Mouse (Mus musculus) embryonic facial prominence, embryonic 11.5 days (tissue): ENCODE results near the gene Fzd7. TPM values are rescaled to one million over a fixed set of nuclear protein-coding genes. Genes with fewer than 3 reads are reported as not detected.

Experiments used
- ATAC-seq: fragments of 200-750 bp; cut with Nextera tagmentation; replicated peaks from 2 replicates; pipeline ENCODE4 v1.8.0; 2017; ENCODE audit warnings: low read depth; ENCODE audit not compliant: insufficient number of reproducible peaks, low FRiP score, low TSS enrichment
- DNase-seq: peaks from one replicate; pipeline ENCODE4 v3.0.0-alpha.2; 2015; ENCODE audit warnings: low spot score
- H3K27ac ChIP-seq: fragments of 300-500 bp; sonication (generic); replicated peaks from 2 replicates; pipeline ENCODE4 v1.5.1; 2014; ENCODE audit warnings: mild to moderate bottlenecking, low read depth, low read length, control low read depth
- H3K27me3 ChIP-seq: fragments of 300-500 bp; sonication (generic); 2 replicates; pipeline ENCODE4 v1.6.1; 2014; ENCODE audit warnings: mild to moderate bottlenecking, low read length, moderate library complexity, mixed read lengths; ENCODE audit not compliant: control insufficient read depth, insufficient read depth
- H3K36me3 ChIP-seq: fragments of 300-500 bp; sonication (generic); replicated peaks from 2 replicates; pipeline ENCODE4 v1.6.1; 2014; ENCODE audit warnings: low read depth, mild to moderate bottlenecking, low read length, moderate library complexity, mixed read lengths; ENCODE audit not compliant: control insufficient read depth, insufficient read depth
- H3K4me1 ChIP-seq: fragments of 300-500 bp; sonication (generic); 2 replicates; pipeline ENCODE4 v1.6.1; 2014; ENCODE audit warnings: low read length, mixed read lengths; ENCODE audit not compliant: control insufficient read depth, insufficient read depth
- H3K4me2 ChIP-seq: fragments of 300-500 bp; sonication (generic); 2 replicates; pipeline ENCODE4 v1.6.1; 2014; ENCODE audit warnings: low read depth, mild to moderate bottlenecking, control low read depth, low read length, moderate library complexity
- H3K4me3 ChIP-seq: fragments of 300-500 bp; sonication (generic); 2 replicates; pipeline ENCODE4 v1.5.1; 2014; ENCODE audit warnings: low read depth, low read length, control low read depth
- H3K9ac ChIP-seq: fragments of 300-500 bp; sonication (generic); replicated peaks from 2 replicates; pipeline ENCODE4 v1.6.1; 2014; ENCODE audit warnings: mild to moderate bottlenecking, control low read depth, low read length
- H3K9me3 ChIP-seq: fragments of 300-500 bp; sonication (generic); replicated peaks from 2 replicates; pipeline ENCODE4 v1.6.1; 2016; ENCODE audit warnings: mild to moderate bottlenecking, low read length, inconsistent platforms, mixed read lengths; ENCODE audit not compliant: control insufficient read depth
- WGBS: fragments of 180-500 bp; shearing (Covaris S2); extraction: QIAGEN DNeasy Blood & Tissue Kit; methylation state at CpG from one replicate; pipeline ENCODE4 v1.1.7; 2014; 5-methylcytosine and 5-hydroxymethylcytosine counted together
- polyA plus RNA-seq: library from polyadenylated mRNA; unstranded; fragments of >200 nt; fragmentation: Nextera tagmentation; extraction: Ambion mirVana; gene quantifications from 2 replicates; pipeline ENCODE4 v1.2.1, GENCODE M21; 2014

The Fzd7 gene
- polyA plus RNA-seq, 1 experiment from 2014 or later, result 19.3 TPM

GRCm38 (mm10) chr1:59527219-59527618 lies 45.0 kb downstream of the Fzd7 start:
- ATAC-seq (no peak), DNase-seq (no peak)
- no peak overlapping the region for H3K9ac ChIP-seq
- H3K4me3 ChIP-seq, result no peak overlapping the region
- H3K27me3 ChIP-seq, result no peaks in the 10 kb centered on the region
- H3K9me3 ChIP-seq, result no peaks in the 10 kb centered on the region
- no peak overlapping the region for H3K27ac ChIP-seq
- H3K36me3 ChIP-seq, result no peaks in the 10 kb centered on the region
- no peaks in the 10 kb centered on the region for H3K4me1 ChIP-seq
- WGBS, result 81% methylated on average over 6 of the region's 6 CpGs
- no peak overlapping the region for H3K4me2 ChIP-seq

- WGBS, result 28% methylated on average over 5 of the region's 5 CpGs
- H3K27me3 ChIP-seq, result no peaks in the 10 kb centered on the region
- no peak overlapping the region for H3K4me3 ChIP-seq
- no peak overlapping the region for H3K9ac ChIP-seq
- no peaks in the 10 kb centered on the region for H3K4me1 ChIP-seq
- no peak overlapping the region for H3K4me2 ChIP-seq
- ATAC-seq (peak; percentile 39; the same call in 1 of the 2 replicates), DNase-seq (no peak)
- H3K27ac ChIP-seq, result no peak overlapping the region
- H3K9me3 ChIP-seq, result no peaks in the 10 kb centered on the region
- H3K36me3 ChIP-seq, result no peaks in the 10 kb centered on the region
These were observed 53.0 kb downstream of the Fzd7 start for GRCm38 (mm10) chr1:59534976-59535810.

Other genes starting within 250 kb of the Fzd7 start
- 12.3 and 13.3 TPM in 2 replicates for gene Als2, start 245.2 kb upstream of the Fzd7 start, polyA plus RNA-seq
- 0.64 and 0.79 TPM in 2 replicates for gene Cdk15, start 225.5 kb upstream of the Fzd7 start, polyA plus RNA-seq
- gene Gm973, start 33.8 kb downstream of the Fzd7 start, polyA plus RNA-seq, result 2.3 and 3.7 TPM in 2 replicates
- 639 and 717 TPM in 2 replicates for gene Sumo1, start 188.4 kb downstream of the Fzd7 start, polyA plus RNA-seq
- gene Nop58, start 202.5 kb downstream of the Fzd7 start, polyA plus RNA-seq, result 300 and 347 TPM in 2 replicates